Mouse (Mus musculus): ENCODE data around the gene Dnah10.

Gene Dnah10

DNA sequence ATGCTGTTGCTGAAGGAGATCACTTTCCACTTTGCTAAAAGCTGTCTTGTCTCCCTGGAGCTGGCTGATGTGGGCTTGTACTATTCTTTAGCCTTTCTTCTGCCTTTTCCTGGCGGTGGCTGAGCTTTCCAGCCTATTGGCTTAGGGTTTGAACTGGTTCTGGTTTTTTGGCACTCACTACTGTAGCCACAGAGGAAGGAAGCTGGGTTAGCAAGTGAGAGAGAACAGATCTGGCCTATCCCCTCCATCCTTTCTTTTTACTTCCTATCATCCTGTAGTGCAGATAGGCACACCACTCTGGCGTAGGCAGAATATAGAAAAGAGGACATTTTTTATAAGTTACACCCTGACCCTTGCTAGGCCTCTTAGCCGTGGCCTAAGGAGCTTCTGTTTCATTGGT lies 148.2 kb downstream of the Dnah10 start:
- DNase-seq, result no peak

DNA sequence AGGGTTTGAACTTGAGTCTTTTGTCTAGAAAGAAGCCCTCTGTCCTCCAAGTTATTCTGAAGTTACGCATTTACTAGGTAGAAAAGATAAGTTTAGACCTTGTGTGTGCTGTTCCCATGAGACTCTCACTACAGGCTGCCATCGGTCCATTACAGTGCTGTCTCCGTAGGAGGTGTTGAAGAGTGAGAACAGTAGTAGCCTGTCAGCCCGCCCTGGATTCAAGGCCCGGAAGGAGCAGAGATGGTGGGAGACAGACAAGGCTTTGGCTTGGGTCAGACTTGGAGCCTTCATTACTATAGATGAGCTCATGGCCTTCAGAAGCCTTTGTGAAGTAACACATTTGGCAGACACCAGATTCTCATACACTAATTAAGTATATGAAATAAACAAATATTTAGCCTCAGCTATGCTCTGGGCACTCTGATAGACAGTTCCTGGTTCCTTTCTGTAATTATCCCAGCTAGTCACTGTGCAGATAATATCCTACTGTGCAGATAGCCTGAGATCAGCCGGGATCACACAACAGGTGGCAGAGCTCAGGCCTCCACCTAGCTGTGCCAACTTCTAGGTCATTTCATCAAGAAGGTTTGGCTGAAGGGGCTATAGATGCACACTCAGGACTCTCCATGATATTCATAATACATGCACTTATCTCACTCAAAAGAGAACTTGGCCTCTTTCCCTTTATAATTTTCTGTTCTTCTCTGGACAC lies 149.2 kb downstream of the Dnah10 start:
- no peak for DNase-seq

DNA sequence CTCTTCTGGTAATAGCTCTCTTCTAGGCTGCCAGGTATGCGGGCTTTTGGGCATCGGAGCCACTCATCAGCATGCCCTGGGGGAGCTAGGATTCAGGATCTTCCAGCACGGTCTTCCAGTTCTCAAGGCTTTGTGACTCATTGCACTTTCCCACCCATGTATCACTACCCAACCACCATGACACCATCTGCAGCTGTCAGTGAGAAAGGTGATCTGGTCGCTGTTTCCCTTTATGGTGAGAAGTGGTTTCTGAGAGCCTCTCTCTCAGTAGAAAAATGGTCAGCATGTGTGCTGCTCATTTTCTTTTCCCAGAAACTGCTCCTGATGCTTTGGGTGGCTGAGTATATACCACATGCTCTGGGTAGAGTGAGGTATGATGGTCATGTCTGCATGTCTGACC lies 154.4 kb downstream of the Dnah10 start:
- no peak for DNase-seq

DNA sequence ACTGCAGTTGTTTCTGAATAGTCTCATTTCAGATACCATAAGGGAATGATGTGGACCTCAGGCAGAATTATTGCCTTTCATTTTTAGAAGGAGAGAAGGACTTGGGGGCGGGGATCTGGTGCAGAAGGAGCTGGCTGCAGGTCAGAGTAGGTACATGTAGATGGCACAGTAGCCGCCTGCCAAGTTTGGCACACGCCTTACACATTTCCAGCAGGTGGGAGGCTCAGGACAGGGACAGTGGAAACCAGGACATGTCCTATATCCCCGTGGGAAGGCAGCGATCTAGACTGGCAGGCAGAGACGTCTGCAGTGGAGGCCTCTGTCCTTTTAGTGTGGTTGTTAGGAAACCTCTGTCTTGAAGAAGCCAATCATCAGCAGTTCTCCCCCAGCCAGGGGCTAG lies 154.9 kb downstream of the Dnah10 start:
- no peak for DNase-seq

DNA sequence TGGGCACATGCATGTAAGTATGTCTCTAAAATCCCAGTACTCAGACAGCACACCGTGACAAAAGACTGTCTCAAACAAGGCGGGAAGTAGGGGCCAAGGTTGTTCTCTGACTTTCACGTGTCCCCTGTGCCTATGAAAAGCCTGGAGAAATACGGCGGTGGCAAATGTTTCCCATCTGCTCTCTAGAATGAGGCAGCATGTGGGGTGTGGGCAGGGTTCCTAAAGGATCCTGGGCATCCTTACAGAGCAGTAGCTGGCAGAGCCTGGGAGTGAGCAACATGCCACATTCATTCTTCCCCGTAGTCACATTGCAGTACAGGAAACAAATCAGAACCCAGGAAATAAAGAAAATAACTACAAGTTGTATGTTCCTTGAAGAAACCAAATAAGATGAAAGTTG lies 159.0 kb downstream of the Dnah10 start:
- DNase-seq, result no peak

Data from kidney, adult 8-10 months (tissue).